Mouse (Mus musculus): Measurements from ENCODE around the gene Gm10974.

DNA sequence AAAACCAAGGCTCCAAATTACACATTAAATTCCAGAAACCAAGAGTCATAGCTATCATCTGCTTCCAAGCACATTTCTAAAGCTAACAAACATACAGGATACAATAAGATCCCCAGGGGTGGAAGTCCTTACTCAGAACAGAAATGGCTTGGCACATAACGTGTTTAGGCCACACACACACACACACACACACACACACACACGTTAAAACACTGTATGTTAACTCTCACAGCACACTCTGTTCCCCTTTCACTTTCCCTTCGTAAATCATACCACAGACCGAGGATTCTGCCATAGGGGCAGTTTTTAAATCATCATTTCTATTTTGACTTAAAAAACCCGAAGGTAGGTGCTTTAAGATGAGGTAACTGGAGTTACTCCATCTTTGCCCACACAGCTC, 18.5 kb downstream of the Gm10974 start:
- no peak for TF ChIP-seq USF1 (IDR thresholded peaks at IDR 0.05; ENCODE audit: low read depth)
- TF ChIP-seq CTCF (IDR thresholded peaks at IDR 0.05; ENCODE audit: control insufficient read depth, insufficient read depth, insufficient read length) = no peak
- no peak for TF ChIP-seq CEBPB (IDR thresholded peaks at IDR 0.05; ENCODE audit: low read depth)
- TF ChIP-seq MYOD1 (IDR thresholded peaks at IDR 0.05; ENCODE audit: control insufficient read depth, insufficient read length, low read depth) = no peak
- no peak for TF ChIP-seq MAX (IDR thresholded peaks at IDR 0.05)
- TF ChIP-seq FOSL1 (IDR thresholded peaks at IDR 0.05; ENCODE audit: insufficient read depth, low read length, poor library complexity, severe bottlenecking) = no peak
